Mouse (Mus musculus) mouse trophoblast stem cell (cell line): Measurements from ENCODE around the gene Ptk6.
"Not testable (repeated sequence)": the region's sequence is repeated elsewhere in the genome, so short reads cannot be mapped to it uniquely, and the experiment has no call there.

Source experiments
- in situ Hi-C, 2 experiments: fragments of 300-500 bp; cut with MseI, MboI; formaldehyde crosslinking; loops; 2 replicates in 1 of 2; 3 replicates in 1 of 2; pipeline ENCODE4 v1.15.1; 2025

The Ptk6 gene

DNA sequence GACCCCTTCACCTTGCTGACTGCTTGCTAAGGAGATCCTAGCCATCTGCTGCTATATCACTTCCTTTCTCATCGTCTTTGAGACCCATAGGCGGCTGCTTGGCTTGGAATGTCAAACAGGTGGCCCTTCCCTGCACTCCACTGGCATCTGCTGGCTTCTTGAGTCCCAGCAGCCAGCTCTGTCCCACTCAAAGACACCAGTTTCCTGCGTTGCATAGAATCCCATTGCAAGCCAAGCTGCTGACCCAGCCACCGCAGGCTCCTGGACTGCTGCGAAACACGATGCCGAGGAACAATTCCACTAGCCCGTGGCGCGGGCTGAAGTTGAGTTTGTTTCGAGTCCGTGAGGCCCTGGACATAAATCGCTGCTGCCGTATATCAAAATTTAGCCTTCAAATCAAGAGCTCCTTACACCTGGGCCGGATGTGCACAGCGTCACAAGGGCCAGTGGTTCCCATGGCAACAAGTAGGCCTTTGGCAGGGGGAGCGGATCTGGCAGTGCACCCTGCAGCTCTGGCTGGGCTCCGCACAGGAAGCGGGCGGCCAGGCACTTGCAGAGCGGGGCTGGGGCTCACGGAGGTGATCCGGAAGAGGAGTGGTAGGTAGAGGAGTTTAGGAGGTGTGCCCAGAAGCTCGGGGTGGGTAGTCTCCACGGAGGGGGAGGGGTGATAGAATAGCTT lies 17.1 kb upstream of the Ptk6 start, which contains the start of gene Fndc11:
Gene Fndc11, plus strand, starts transcription at position 476 of the 679 bp plus-strand sequence.
- in situ Hi-C loops: no loop called here

GRCm38 (mm10) chr2:181218881-181219485 lies 16.4 kb upstream of the Ptk6 start:
- in situ Hi-C loops: no loop called here

GRCm38 (mm10) chr2:181216037-181216436 lies 13.4 kb upstream of the Ptk6 start:
- in situ Hi-C loops: no loop called here

DNA sequence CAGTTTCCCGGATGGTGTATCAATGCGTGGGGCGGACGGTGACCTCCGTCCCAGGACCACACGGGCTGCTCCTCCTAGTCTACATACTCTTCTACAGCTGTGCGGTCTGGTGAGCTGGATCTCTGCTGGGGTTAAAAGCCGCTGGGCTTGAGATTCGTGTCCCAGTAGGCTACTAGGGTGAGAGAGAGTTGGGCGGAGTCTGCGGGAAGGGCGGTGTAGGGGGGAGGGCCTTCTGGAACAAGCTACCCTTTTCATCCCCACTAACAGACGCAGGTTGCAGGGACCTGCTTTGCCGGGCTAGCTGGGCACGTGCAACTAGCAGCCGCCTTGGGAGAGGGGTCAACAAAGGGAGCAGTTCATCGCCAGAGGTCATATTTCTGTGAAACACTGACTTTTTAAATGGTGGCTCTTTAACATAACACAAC lies 10.4 kb upstream of the Ptk6 start, which contains the start of gene Srms:
Gene Srms, minus strand, starts transcription at position 165 of the 425 bp plus-strand sequence.
- in situ Hi-C loops: no loop called here

- in situ Hi-C loops: no loop called here
These were observed 9.9 kb upstream of the Ptk6 start for GRCm38 (mm10) chr2:181212389-181213020.

DNA sequence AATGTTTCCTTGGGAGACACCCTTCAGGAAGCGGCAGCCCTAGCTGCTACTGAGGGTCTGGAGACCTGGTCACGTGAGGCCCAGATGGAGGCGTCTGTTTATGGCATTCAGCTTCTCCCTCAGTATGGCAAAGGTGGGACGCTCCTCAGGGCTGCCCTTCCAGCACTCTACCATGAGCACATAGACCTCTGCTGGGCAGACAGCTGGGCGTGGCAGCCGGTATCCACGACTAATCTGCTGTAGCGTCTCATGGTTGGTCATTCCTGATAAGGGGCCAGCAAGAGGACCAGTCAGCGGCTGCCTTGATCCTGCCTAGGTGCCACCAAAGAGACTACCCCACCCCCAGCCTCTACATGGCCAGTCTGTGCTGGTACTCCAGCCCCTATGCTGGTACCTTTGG lies 3.5 kb upstream of the Ptk6 start:
- in situ Hi-C loops: no loop called here

- in situ Hi-C loops: no loop called here
These were observed 3.1 kb upstream of the Ptk6 start for GRCm38 (mm10) chr2:181205678-181206077.

DNA sequence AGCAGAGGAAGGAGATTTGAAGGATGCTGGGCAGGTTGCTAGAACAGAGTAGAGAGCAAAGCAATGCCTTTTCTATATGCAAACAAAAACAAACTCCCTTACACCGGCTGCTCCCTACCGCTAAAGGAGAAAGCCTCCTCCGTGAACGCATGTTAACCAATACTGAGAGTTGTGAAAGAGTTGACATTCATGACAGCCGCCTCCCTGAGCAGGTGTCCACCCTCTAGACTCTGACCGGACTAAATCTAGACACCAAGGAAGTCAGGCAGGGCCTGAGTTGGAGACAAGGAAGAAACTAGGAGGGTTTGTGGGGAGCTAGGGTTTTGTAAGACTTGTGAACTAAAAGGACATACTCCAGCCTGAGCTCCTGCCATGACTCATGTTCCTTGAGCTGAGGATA lies 297 bp upstream of the Ptk6 start:
- in situ Hi-C loops: no loop called here

- in situ Hi-C loops: no loop called here
These were observed 983 bp downstream of the Ptk6 start for GRCm38 (mm10) chr2:181201606-181202005.

DNA sequence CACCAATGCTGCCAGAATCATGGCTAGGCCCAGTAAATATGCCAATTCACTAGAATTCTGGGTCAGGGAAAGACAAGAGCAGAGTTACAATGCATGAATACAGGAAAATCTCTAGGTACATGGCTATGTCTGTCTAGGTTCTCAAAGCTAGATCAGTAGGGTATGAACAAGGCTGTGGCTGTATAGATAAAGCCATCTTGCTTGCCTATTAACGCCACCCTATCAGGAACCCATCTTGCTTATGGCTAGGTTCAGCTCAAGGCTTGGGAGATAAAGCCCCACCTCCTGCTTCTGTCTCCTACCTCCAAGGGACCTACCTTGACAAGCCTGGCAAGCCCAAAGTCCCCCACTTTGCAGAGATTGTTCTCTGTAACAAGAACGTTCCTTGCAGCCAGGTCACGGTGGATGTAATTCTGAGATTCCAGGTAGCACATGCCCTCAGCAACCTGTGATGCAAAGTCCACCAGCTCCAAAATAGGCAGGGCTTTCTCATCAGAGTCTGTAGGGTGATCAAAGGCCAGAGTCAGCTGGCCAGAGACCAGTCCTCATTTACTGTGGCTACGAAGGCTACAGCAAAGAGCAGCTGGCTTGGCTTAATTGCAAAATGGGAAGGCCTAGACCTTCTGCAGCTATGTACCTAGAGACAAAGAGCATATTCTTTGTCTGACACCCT lies 5.8 kb downstream of the Ptk6 start:
- in situ Hi-C loops: no loop called here

GRCm38 (mm10) chr2:181193044-181193443 lies 9.5 kb downstream of the Ptk6 start:
- in situ Hi-C loops: no loop called here

- in situ Hi-C loops: no loop called here
These were observed 10.7 kb downstream of the Ptk6 start for GRCm38 (mm10) chr2:181191936-181192335.

- in situ Hi-C loops: not testable (repeated sequence)
These were observed 11.2 kb downstream of the Ptk6 start for GRCm38 (mm10) chr2:181191385-181191784.

DNA sequence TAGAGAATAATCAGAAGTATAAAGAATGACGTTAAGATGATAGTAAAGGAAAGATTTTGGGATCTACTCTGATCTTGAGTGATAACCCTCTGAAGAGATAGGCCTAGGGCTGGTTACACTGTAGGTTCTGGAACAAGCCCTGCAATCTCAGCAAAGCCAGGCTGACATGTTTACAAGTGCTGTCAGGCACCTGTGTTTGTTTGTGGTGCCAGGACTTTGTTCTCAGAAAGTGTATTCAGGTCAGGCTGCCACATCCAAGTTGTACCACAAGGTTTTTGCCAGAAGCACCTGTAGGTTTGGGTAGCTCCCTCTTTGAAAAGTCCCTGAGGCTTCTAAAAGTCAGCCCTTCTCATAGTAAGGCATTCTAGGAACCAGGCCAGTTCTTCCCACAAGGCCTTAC lies 13.3 kb downstream of the Ptk6 start:
- in situ Hi-C loops: no loop called here

DNA sequence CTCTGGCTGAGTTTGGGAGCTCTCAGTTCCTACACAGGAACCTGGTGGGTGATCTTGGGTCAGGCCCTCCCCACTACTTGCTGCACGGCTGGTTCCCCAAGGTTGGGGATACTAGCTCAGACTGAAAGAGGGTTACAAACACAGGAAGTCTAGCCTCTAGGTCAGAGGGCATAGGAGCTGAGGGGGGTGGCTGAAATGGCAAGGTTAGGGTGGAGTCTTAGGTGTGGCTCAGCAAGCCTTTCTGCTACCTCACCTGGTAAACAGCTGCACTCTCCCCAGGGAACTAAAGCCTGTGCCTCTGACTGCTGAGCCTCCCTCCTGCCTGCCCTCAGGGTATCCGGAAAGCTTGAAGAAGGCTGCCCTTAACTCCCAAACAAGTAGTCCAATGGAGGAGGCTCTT lies 13.9 kb downstream of the Ptk6 start:
- in situ Hi-C loops: no loop called here

DNA sequence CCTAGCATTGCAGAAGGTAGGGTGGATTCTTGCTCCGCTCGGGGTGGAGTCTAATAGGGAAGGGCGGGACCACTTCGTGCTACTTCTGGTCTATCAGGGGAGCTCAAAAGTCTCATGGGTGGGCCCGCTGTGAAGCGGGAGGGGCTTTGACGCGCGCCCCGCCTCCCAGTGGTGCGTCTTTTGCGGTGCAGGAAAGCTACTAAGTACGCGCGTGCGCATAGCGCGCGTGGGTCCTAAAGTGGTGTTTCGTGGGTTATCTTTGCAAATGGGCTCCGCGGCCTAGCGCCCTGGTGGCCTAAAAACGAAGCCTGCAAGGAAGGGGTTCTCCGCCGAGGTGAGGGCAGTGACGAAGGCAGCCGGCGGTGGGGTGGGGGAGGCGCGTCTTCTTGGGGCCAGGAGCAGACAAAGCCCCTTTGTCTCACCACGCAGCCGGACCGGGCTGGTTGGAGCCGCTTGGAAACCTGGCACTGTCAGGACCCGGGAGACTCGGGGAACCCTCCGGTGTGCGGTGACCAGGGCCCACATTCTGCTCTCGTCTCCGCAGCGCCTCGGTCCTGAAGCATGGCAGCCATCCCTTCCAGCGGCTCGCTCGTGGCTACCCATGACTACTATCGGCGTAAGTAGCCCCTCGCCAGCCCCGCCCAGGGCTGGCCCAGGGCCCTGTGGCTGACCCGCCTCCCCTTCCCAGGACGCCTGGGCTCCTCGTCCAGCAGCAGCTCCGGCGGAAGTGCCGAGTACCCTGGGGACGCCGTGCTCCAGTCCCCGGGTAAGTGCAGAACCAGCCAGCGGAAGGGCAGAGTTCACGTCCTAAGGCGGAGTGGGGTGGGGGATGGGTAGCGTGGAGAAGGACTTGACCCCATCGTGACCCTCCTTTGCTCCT lies 15.2 kb downstream of the Ptk6 start, which contains the start of gene Ppdpf:
Gene Ppdpf, plus strand, starts transcription at position 127 of the 880 bp plus-strand sequence.
- in situ Hi-C loops: no loop called here

GRCm38 (mm10) chr2:181186635-181187034 lies 16.0 kb downstream of the Ptk6 start:
- in situ Hi-C loops: no loop called here

DNA sequence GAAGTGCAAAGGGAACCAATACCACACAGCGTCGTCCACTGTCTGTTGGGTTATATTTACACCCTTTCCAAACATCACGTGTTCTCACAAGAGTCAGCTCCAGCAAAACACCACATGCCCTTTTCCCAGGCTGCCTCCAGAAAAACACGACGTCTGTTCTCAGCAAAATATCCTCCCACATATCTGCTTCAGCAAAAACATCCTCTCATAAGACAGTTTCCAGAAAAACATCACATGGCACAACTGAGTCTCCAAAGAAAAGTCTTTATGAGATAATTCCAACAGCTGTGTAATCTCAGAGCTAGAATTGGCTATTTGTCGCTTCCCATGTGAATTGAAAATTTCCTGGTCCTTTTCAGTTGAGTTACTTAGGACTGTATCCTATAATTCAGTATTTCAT lies 21.7 kb downstream of the Ptk6 start:
- in situ Hi-C loops: no loop called here

- in situ Hi-C loops: no loop called here
These were observed 24.1 kb downstream of the Ptk6 start for GRCm38 (mm10) chr2:181178471-181178870.

DNA sequence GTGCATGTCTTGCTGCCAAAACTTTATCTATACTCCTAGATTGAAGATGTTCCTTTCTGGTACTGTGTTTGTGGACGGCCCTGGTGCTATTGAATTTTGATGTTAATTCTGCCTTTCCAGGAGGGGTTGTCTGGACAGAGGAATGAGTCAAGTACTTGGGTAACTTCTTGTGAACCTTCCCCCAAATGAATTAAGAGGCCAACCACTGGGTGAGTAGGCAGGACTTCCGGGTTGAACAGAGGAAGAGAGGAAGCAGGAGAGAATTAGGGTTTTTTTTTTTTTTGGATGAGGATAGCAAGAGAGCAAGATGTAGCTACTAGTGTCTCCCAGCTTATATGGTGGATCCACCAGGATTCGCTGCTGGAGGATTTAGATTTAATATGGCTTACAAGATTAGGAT lies 24.6 kb downstream of the Ptk6 start:
- in situ Hi-C loops: no loop called here

DNA sequence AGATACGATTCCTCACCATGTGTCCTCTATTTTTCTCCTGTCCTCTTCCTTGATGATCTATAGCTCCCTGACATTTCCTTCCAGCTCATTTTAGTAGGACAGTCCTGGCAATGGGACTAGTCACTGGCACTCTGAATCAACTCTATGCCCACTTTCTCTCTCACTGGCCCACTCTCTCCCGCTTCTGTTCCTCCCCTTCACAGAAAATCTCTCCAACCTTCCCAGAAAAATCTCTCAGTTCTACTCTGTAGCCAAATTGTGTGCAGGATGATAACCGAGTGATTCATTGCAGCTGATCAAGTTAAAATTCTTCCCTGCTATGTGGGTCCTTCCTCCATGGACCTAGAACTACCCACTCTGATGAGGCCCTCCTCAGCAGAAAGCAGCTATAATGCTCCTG lies 27.9 kb downstream of the Ptk6 start:
- in situ Hi-C loops: no loop called here
